Mouse (Mus musculus) C2C12 (cell line): ENCODE results near the gene Aldh3b2.

Source experiments
- CTCF ChIP-seq: IDR thresholded peaks from one replicate; pipeline ENCODE4 v1.5.1; 2011; ENCODE audit not compliant: control insufficient read depth, insufficient read depth, insufficient read length
- MYOG ChIP-seq: IDR thresholded peaks from one replicate; pipeline ENCODE4 v1.6.1; 2011; ENCODE audit not compliant: control insufficient read depth, insufficient read length; ENCODE audit errors: extremely low read depth
- USF1 ChIP-seq: IDR thresholded peaks from one replicate; pipeline ENCODE4 v1.6.1; 2011; ENCODE audit warnings: low read depth, mild to moderate bottlenecking, control low read depth, moderate library complexity

GRCm38 (mm10) chr19:4005971-4006370, 33.8 kb downstream of the Aldh3b2 start:
- TF ChIP-seq CTCF (no peak), MYOG (no peak), USF1 (no peak)
